Mouse (Mus musculus) E14TG2a.4 (cell line): ENCODE measurements around the gene Ncoa1.

ENCODE experiments used
- H3K27me3 ChIP-seq: 2 replicates; pipeline ENCODE4 v1.6.1; 2014; ENCODE audit warnings: low read length, control low read depth; ENCODE audit not compliant: insufficient read depth
- H3K36me3 ChIP-seq: 2 replicates; pipeline ENCODE4 v1.6.1; 2014; ENCODE audit warnings: low read length, control low read depth; ENCODE audit not compliant: insufficient read depth
- H3K4me1 ChIP-seq: replicated peaks from 2 replicates; pipeline ENCODE4 v1.6.1; 2014; ENCODE audit warnings: low read depth, low read length, control low read depth
- H3K4me3 ChIP-seq: replicated peaks from 2 replicates; pipeline ENCODE4 v1.5.1; 2014; ENCODE audit warnings: mild to moderate bottlenecking, low read length
- H3K9me3 ChIP-seq: 2 replicates; pipeline ENCODE4 v1.6.1; 2014; ENCODE audit warnings: low read length, control low read depth
- CTCF ChIP-seq: conservative IDR thresholded peaks from 2 replicates; pipeline ENCODE4 v1.5.1; 2014; ENCODE audit warnings: low read length
- NANOG ChIP-seq: IDR thresholded peaks from 2 replicates; pipeline ENCODE4 v1.6.1; 2014; ENCODE audit warnings: borderline replicate concordance, low read length, mixed read lengths
- POU5F1 ChIP-seq: IDR thresholded peaks from 2 replicates; pipeline ENCODE4 v1.6.1; 2014; ENCODE audit warnings: low read length, borderline replicate concordance

Ncoa1 gene

GRCm38 (mm10) chr12:4299300-4299699, 177.7 kb downstream of the Ncoa1 start:
- no peak overlapping the region for H3K4me3 ChIP-seq
- TF ChIP-seq NANOG (no peak), POU5F1 (no peak), CTCF (no peak)
- peaks cover 15% of the 10 kb centered on the region for H3K4me1 ChIP-seq
- 0 out of 2 replicates have a peak, but pooled peaks cover 2% of the 10 kb centered on the region for H3K36me3 ChIP-seq
- H3K27me3 ChIP-seq, result no peaks in the 10 kb centered on the region
- H3K9me3 ChIP-seq, result no peaks in the 10 kb centered on the region

DNA sequence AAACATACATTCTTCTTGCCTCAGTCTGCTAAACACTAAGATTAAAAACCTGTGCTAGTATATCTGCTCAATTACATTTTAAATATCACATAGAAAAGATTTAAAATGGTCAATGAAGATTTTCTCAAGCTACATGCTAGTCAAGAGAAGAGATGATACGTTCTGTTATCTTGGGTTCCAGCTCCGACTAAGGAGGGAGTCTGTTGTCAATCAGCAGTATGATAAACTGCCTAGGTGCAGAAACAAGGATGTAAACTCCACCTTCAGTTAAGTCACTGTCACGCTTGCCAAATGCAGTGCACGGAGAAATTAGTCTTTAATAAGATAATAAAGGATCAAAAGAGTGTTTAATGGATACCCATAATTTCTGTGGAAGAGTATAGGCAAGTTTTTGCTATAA, 178.4 kb downstream of the Ncoa1 start:
- H3K27me3 ChIP-seq, result no peaks in the 10 kb centered on the region
- TF ChIP-seq POU5F1, result no peak
- 0 out of 2 replicates have a peak, but pooled peaks cover 8% of the 10 kb centered on the region for H3K36me3 ChIP-seq
- H3K9me3 ChIP-seq, result no peaks in the 10 kb centered on the region
- peaks cover 15% of the 10 kb centered on the region for H3K4me1 ChIP-seq
- no peak overlapping the region for H3K4me3 ChIP-seq

DNA sequence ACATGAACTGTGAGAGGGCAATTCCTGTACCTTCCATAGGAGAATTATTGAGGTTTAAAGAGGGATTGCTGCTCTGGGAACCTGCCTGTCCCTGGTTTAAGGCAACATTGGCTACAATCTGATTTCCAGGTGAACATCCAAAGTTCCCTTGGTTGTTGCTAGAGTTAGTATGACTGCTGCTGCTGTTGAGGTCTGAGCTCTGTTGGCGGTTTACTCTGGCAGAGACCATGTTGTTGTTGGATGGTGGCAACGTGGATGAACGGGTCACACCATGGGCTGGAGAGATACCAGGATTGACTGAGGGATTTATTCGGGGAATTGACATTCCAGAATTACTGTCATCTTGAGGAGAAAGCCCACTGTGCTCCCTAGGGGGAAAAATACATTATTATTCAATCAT, 181.1 kb downstream of the Ncoa1 start:
- H3K27me3 ChIP-seq, result no peaks in the 10 kb centered on the region
- no peak for TF ChIP-seq POU5F1
- TF ChIP-seq CTCF, result no peak
- no peak for TF ChIP-seq NANOG

DNA sequence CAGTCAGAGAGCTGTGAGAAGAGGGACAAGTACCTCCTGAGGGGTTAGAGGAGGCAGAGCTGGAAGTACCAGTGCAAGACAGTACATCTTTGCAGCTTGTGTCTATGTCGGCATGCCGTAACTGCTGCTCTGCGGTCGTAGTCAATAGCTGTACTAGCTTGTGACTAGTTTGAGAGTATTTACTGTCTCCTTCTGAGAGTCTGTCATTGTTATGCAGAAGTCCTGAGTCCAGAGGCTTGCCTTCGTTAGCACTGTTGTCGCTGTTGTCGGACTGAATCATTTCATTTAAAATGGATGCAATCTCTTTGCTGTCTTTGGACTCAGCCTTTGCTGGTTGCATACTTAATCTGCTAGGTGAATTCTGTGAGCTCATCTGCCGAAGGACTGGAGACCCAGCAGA, 181.7 kb downstream of the Ncoa1 start:
- no peaks in the 10 kb centered on the region for H3K27me3 ChIP-seq
- H3K4me1 ChIP-seq, result peaks cover 20% of the 10 kb centered on the region
- no peaks in the 10 kb centered on the region for H3K9me3 ChIP-seq
- TF ChIP-seq CTCF (no peak), POU5F1 (peak; percentile 88; the same call in 1 of the 2 replicates)
- H3K36me3 ChIP-seq, result peaks cover 11% of the 10 kb centered on the region
- no peak overlapping the region; the same call in 1 of the 2 replicates for H3K4me3 ChIP-seq

More for the DNA sequence above, 181.1 kb downstream of the Ncoa1 start:
- peaks cover 16% of the 10 kb centered on the region for H3K4me1 ChIP-seq
- H3K9me3 ChIP-seq, result no peaks in the 10 kb centered on the region
- no peak overlapping the region for H3K4me3 ChIP-seq
- H3K36me3 ChIP-seq, result 0 out of 2 replicates have a peak, but pooled peaks cover 8% of the 10 kb centered on the region

DNA sequence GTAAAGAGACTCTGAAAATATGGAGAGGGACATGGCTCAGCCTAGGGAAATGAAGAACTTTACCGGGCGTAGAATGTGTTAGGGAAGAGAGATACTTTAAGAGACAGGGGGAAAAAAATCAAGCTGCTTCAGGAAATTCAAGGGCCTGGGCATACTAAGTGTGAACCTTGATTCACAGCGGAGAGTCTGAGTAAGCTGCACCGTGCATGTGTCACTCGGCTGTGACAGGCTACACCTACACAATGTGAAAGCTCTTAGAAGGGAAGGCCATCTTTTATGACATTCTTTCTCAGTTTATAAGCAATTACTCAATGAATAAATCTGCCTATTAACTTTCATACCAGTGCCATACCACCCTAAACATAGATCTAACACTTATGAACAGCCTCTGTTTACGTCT, 183.2 kb downstream of the Ncoa1 start:
- TF ChIP-seq NANOG (no peak), CTCF (no peak), POU5F1 (no peak)

DNA sequence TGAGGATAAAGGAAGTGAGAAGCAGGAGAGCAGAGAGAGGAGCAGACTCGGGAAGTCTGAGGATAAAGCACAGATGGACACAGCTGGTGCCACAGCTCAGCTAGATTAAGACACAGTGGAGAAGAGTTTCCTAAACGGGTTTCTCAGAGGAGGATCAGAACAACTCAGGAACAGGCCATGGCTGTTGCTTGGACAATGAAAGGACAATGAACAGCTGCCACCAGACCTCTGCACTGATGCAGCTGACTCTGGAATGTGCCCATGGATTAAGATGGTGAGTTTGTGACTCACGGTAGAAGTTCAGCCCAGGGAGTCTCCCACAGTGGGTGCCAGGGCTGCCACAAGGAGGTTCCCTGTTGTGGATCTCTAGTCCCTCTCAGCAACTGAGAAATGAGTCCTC, 191.8 kb downstream of the Ncoa1 start:
- TF ChIP-seq CTCF (no peak), POU5F1 (no peak), NANOG (no peak)
- Histone ChIP-seq H3K27me3 (no peaks in the 10 kb centered on the region), H3K4me3 (no peak overlapping the region), H3K4me1 (no peaks in the 10 kb centered on the region), H3K36me3 (peaks cover 8% of the 10 kb centered on the region), H3K9me3 (no peaks in the 10 kb centered on the region)

More for the DNA sequence above, 183.2 kb downstream of the Ncoa1 start:
- no peak overlapping the region for H3K4me3 ChIP-seq
- no peaks in the 10 kb centered on the region for H3K9me3 ChIP-seq
- H3K4me1 ChIP-seq, result peaks cover 20% of the 10 kb centered on the region
- no peaks in the 10 kb centered on the region for H3K27me3 ChIP-seq
- peaks cover 20% of the 10 kb centered on the region for H3K36me3 ChIP-seq

DNA sequence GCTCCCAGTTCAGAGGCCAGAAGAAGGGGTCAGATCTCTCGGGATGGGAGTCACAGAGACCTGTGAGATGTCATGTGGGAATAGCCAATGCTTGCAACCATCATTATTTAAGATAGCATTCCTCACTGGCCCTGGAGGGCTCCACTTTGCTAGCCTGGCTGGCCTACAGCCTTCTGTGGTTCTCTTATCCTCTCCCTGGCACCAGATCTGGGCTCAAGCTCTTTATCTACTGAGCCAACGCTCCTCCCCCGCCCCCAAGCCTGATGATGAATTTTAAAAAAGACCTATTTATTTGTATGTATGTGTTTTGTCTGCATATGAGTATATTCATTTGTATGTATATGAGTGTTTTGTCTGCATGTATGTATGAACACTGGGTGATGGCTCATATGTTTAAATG, 197.1 kb downstream of the Ncoa1 start:
- H3K4me3 ChIP-seq, result no peak overlapping the region
- no peaks in the 10 kb centered on the region for H3K4me1 ChIP-seq
- peaks cover 6% of the 10 kb centered on the region for H3K36me3 ChIP-seq
- H3K9me3 ChIP-seq, result no peaks in the 10 kb centered on the region
- no peaks in the 10 kb centered on the region for H3K27me3 ChIP-seq
- TF ChIP-seq CTCF, result no peak
- TF ChIP-seq NANOG, result no peak
- no peak for TF ChIP-seq POU5F1

DNA sequence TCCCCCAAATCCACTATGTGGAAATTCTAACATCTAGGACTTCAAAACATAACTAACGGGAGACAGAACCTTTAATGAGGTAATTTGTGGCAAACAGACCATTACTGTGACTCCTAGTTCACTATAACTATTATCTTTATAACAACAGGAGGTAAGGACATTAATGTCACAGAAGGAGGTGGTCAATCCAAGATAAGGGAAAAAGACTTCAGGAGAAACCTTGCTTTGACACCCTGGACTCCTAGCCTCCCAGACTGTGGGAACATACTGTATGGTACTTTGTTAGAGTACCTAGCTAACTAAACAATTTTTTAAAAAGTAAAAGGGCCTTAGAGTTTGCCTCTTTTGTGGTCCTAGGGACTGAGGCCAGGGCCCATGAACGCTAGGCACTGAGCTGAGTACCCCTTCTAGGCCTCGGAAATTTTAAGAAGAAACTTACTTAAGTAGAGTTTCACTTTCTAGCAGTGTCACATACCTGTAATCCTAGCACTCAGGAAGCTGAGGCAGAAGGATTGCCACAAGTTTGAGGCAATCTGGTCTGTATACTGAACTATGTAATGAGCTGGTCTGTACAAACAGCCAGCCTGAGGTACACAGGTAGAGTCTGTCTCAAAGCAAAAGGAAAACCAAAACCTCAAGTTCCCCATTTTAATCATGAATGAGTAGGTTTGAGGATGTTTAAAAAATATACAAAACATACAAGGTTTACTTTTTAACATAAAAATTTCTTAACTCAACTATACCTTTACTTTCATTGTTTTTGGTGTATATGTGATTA, 197.8 kb downstream of the Ncoa1 start:
- H3K36me3 ChIP-seq, result peaks cover 12% of the 10 kb centered on the region
- H3K9me3 ChIP-seq, result no peaks in the 10 kb centered on the region
- no peaks in the 10 kb centered on the region for H3K4me1 ChIP-seq
- H3K27me3 ChIP-seq, result no peaks in the 10 kb centered on the region
- TF ChIP-seq POU5F1, result no peak
- TF ChIP-seq CTCF, result no peak
- TF ChIP-seq NANOG, result no peak
- H3K4me3 ChIP-seq, result no peak overlapping the region

DNA sequence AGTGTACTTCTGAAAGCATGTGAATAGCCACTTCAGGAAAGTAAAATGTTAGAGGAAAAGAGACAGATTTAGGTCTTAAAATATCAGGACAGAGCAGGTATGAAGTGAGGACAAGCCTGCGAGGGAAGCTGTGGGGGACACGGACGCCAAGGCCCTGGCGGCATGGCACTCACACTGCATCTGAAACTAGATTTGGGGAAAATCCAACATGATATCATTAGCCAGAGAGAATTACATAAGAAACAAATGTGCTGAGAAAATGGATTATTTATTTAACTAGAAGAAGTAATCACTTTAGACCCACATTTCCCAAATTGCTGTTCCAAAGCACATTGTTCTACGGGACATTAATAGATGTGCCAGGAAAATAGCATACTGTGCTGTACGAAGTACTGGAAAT, 205.9 kb downstream of the Ncoa1 start:
- Histone ChIP-seq H3K9me3 (no peaks in the 10 kb centered on the region), H3K4me3 (no peak overlapping the region), H3K27me3 (no peaks in the 10 kb centered on the region), H3K36me3 (peaks cover 31% of the 10 kb centered on the region), H3K4me1 (no peaks in the 10 kb centered on the region)
- TF ChIP-seq POU5F1, result no peak
- TF ChIP-seq CTCF, result no peak
- TF ChIP-seq NANOG, result no peak
